Mouse (Mus musculus) limb, embryonic 11.5 days (tissue): ENCODE measurements around the gene Tpd52l2. TPM values are rescaled to one million over a fixed set of nuclear protein-coding genes. Genes with fewer than 3 reads are reported as not detected.
A peak's percentile ranks its signal among the peaks of the same experiment; 100 is the strongest.
"Not testable (repeated sequence)": the region's sequence is repeated elsewhere in the genome, so short reads cannot be mapped to it uniquely, and the experiment has no call there.

Experiments used
- ATAC-seq: fragments of 200-750 bp; cut with Nextera tagmentation; 2 replicates; pipeline ENCODE4 v1.8.0; 2017; ENCODE audit warnings: low read depth; ENCODE audit not compliant: insufficient number of reproducible peaks, low FRiP score, low TSS enrichment
- DNase-seq: peaks from one replicate; pipeline ENCODE4 v3.0.0-alpha.2; 2015; ENCODE audit warnings: low spot score
- H3K27ac ChIP-seq: fragments of 300-500 bp; sonication (generic); replicated peaks from 2 replicates; pipeline ENCODE4 v1.5.1; 2014; ENCODE audit warnings: low read depth, mild to moderate bottlenecking, low read length
- H3K27me3 ChIP-seq: fragments of 300-500 bp; sonication (generic); 2 replicates; pipeline ENCODE4 v1.6.1; 2014; ENCODE audit warnings: mild to moderate bottlenecking, low read length, mixed read lengths; ENCODE audit not compliant: control insufficient read depth, insufficient read depth
- H3K36me3 ChIP-seq: fragments of 300-500 bp; sonication (generic); 2 replicates; pipeline ENCODE4 v1.6.1; 2014; ENCODE audit warnings: mild to moderate bottlenecking, low read length, moderate library complexity, mixed read lengths; ENCODE audit not compliant: control insufficient read depth, insufficient read depth
- H3K4me1 ChIP-seq: fragments of 300-500 bp; sonication (generic); 2 replicates; pipeline ENCODE4 v1.6.1; 2014; ENCODE audit warnings: low read length, mixed read lengths; ENCODE audit not compliant: control insufficient read depth, insufficient read depth
- H3K4me2 ChIP-seq: fragments of 300-500 bp; sonication (generic); 2 replicates; pipeline ENCODE4 v1.6.1; 2014; ENCODE audit warnings: low read depth, mild to moderate bottlenecking, moderate library complexity; ENCODE audit not compliant: severe bottlenecking
- H3K4me3 ChIP-seq: fragments of 300-500 bp; sonication (generic); 2 replicates; pipeline ENCODE4 v1.5.1; 2014; ENCODE audit warnings: low read depth, low read length
- H3K9ac ChIP-seq: fragments of 300-500 bp; sonication (generic); 2 replicates; pipeline ENCODE4 v1.6.1; 2014; ENCODE audit warnings: mild to moderate bottlenecking, low read length
- H3K9me3 ChIP-seq: fragments of 300-500 bp; sonication (generic); 2 replicates; pipeline ENCODE4 v1.6.1; 2016; ENCODE audit warnings: low read length; ENCODE audit not compliant: control insufficient read depth
- WGBS: fragments of 180-500 bp; shearing (Covaris S2); extraction: QIAGEN DNeasy Blood & Tissue Kit; methylation state at CpG from one replicate; pipeline ENCODE4 v1.1.7; 2014; 5-methylcytosine and 5-hydroxymethylcytosine counted together
- polyA plus RNA-seq: library from polyadenylated mRNA; unstranded; fragments of >200 nt; fragmentation: Nextera tagmentation; extraction: Ambion mirVana; gene quantifications from 2 replicates; pipeline ENCODE4 v1.2.1, GENCODE M21; 2014

Tpd52l2 gene
- polyA plus RNA-seq, 1 experiment from 2014 or later: 165 TPM

DNA sequence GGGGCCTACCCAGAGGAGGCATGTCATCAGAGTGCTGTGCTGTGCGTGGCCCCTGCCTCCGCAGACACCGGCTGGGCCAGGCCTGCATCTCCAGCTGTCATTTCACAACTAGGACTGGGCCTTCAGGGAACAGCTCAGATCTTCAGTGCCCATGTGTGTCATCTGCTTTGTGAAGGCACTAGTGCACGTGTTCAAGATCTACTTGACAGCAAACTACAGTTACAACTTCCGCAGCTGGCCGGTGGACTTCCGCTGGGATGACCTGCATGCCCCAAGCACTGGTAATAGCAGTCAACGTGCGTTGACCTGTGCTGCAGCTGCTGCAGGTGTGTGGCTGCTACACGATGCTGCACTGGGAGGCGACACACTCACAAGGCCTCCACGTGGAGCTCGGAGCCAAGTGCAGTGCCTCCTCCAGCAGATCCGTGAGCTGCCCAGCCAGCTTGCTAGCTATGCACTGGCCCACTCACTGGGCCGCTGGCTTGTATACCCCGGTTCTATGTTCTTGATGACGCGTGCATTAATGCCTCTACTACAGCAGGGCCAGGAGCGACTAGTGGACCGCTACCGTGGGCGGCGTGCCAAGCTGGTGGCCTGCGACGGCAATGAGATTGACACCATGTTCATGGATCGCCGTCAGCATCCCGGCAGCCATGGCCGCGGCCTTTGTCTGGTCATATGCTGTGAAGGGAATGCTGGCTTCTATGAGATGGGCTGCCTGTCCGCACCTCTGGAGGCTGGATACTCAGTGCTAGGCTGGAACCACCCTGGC lies 3.6 kb upstream of the Tpd52l2 start, which contains the start of gene Abhd16b:
Abhd16b (plus strand) TSS at position 51 of the 772 bp plus-strand sequence.
- Histone ChIP-seq H3K27me3 (no peaks in the 10 kb centered on the region), H3K4me1 (no peaks in the 10 kb centered on the region; the same call in 1 of the 2 replicates), H3K36me3 (no peaks in the 10 kb centered on the region), H3K9me3 (no peaks in the 10 kb centered on the region), H3K9ac (no peak within 1 kb of the TSS), H3K4me2 (no peak within 1 kb of the TSS), H3K4me3 (no peak within 1 kb of the TSS), H3K27ac (no peak within 1 kb of the TSS)
- ATAC-seq: no peak
- 86% methylated on average over 31 of the region's 31 CpGs for WGBS
- DNase-seq: no peak

- Histone ChIP-seq H3K27ac (no peak overlapping the region), H3K9ac (no peak overlapping the region), H3K4me1 (no peaks in the 10 kb centered on the region; the same call in 1 of the 2 replicates), H3K36me3 (no peaks in the 10 kb centered on the region), H3K4me2 (no peak overlapping the region), H3K4me3 (no peak overlapping the region), H3K9me3 (no peaks in the 10 kb centered on the region), H3K27me3 (no peaks in the 10 kb centered on the region)
- ATAC-seq (no peak), DNase-seq (no peak)
- WGBS: 83% methylated on average over 26 of the region's 26 CpGs
Observed at GRCm38 (mm10) chr2:181494266-181494945, 2.5 kb upstream of the Tpd52l2 start.

DNA sequence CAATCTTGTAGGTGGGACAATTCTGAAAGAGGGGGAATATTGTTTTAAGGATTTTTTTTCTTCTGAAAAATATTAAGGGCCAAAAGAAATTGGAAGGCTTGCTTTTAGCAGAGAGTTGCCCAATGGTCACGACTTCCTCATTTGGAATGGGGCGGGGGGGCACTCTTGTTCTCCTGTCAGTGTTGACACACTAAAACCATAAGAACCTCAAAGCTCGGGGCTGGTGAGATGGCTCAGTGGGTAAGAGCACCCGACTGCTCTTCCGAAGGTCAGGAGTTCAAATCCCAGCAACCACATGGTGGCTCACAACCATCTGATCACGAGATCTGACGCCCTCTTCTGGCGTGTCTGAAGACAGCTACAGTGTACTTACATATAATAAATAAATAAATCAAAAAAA lies 1.1 kb upstream of the Tpd52l2 start:
- H3K27me3 ChIP-seq, DNase-seq, H3K27ac ChIP-seq, ATAC-seq, H3K36me3 ChIP-seq, H3K9me3 ChIP-seq, H3K9ac ChIP-seq, H3K4me1 ChIP-seq, H3K4me2 ChIP-seq, H3K4me3 ChIP-seq: not testable (repeated sequence)
- WGBS: 66% methylated on average over 8 of the region's 8 CpGs

DNA sequence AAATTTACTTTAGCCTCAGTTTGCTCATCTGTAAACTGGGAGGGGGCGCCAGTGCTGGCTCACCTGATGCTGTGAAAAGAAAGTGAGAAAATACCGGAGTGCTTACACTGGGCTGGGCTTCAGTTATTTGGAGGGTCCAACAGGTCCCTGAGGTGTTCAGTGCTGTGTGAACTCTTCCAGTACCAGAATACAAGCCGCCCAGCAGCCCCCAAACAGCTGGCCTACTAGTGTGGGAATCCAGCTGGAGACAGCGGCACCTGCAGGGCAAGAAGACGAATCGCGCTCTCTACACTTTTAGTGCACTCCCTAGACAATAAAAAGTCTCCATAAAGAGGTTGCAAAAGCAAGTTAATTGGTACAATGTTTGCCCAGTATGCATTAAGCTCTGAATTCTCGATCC lies 661 bp upstream of the Tpd52l2 start:
- H3K27ac ChIP-seq: 0 out of 2 replicates have a peak overlapping the region, but pooled peaks have one; percentile 43
- H3K4me3 ChIP-seq: peak overlapping the region; percentile 97
- H3K36me3 ChIP-seq: no peaks in the 10 kb centered on the region
- 12% methylated on average over 8 of the region's 8 CpGs for whole genome bisulfite sequencing
- H3K27me3 ChIP-seq: no peaks in the 10 kb centered on the region
- DNase-seq: peak; percentile 80
- peak overlapping the region; percentile 5; the same call in 1 of the 2 replicates for H3K9ac ChIP-seq
- ATAC-seq: peak; percentile 44; the same call in 1 of the 2 replicates
- no peaks in the 10 kb centered on the region; the same call in 1 of the 2 replicates for H3K4me1 ChIP-seq
- H3K9me3 ChIP-seq: no peaks in the 10 kb centered on the region
- H3K4me2 ChIP-seq: peak overlapping the region; percentile 67

DNA sequence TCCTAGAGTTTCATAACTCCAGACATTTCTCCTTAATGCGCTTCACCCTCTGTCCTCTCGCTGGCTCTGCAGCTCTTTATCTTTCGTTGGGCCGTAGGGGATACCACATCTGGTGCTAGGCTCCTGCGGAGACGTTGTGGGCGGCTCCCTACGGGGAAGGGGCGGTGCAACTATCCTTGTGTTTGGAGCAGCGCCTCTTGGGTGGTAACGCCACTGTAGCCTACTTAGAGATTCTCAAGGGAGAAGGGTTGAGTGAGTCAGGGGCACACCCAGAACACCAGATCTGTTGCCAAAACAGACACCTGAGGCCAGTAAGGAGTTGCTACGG lies 570 bp downstream of the Tpd52l2 start:
- peak; percentile 69 for DNase-seq

GRCm38 (mm10) chr2:181498644-181499043 lies 1.7 kb downstream of the Tpd52l2 start:
- Histone ChIP-seq H3K4me1 (no peaks in the 10 kb centered on the region; the same call in 1 of the 2 replicates), H3K27ac (no peak overlapping the region), H3K9ac (no peak overlapping the region), H3K4me2 (no peak overlapping the region), H3K27me3 (no peaks in the 10 kb centered on the region), H3K4me3 (no peak overlapping the region), H3K9me3 (no peaks in the 10 kb centered on the region), H3K36me3 (peaks cover 6% of the 10 kb centered on the region; the same call in 1 of the 2 replicates)
- WGBS: 85% methylated on average over 4 of the region's 4 CpGs
- no peak for ATAC-seq
- no peak for DNase-seq

More for the DNA sequence above, 570 bp downstream of the Tpd52l2 start:
- Histone ChIP-seq H3K9me3 (no peaks in the 10 kb centered on the region), H3K9ac (peak overlapping the region; percentile 91), H3K36me3 (peaks cover 6% of the 10 kb centered on the region; the same call in 1 of the 2 replicates), H3K27me3 (no peaks in the 10 kb centered on the region), H3K4me3 (peak overlapping the region; percentile 97), H3K4me2 (peak overlapping the region; percentile 80), H3K27ac (peak overlapping the region; percentile 81), H3K4me1 (no peaks in the 10 kb centered on the region; the same call in 1 of the 2 replicates)
- WGBS: under 1% methylated on average over 12 of the region's 12 CpGs
- ATAC-seq: peak; percentile 1; the same call in 1 of the 2 replicates

- Histone ChIP-seq H3K4me1 (no peaks in the 10 kb centered on the region), H3K9me3 (no peaks in the 10 kb centered on the region), H3K27ac (no peak overlapping the region), H3K36me3 (peaks cover 21% of the 10 kb centered on the region), H3K4me3 (no peak overlapping the region), H3K9ac (no peak overlapping the region), H3K4me2 (no peak overlapping the region), H3K27me3 (no peaks in the 10 kb centered on the region)
- DNase-seq (no peak), ATAC-seq (no peak)
- whole genome bisulfite sequencing: 91% methylated on average over 2 of the region's 2 CpGs
Observed at GRCm38 (mm10) chr2:181509191-181509590, 12.2 kb downstream of the Tpd52l2 start.

GRCm38 (mm10) chr2:181511231-181511630 lies 14.3 kb downstream of the Tpd52l2 start:
- Histone ChIP-seq H3K9me3 (no peaks in the 10 kb centered on the region), H3K27me3 (no peaks in the 10 kb centered on the region), H3K4me1 (no peaks in the 10 kb centered on the region), H3K9ac (no peak overlapping the region), H3K36me3 (peaks cover 26% of the 10 kb centered on the region), H3K4me2 (no peak overlapping the region), H3K4me3 (no peak overlapping the region), H3K27ac (no peak overlapping the region)
- 95% methylated on average over 8 of the region's 8 CpGs for WGBS
- ATAC-seq (no peak), DNase-seq (no peak)
